Mouse (Mus musculus): ENCODE data around the gene Coq10a.

Coq10a gene

GRCm38 (mm10) chr10:128385902-128386301 is 17.1 kb upstream of the Coq10a start:
- no peak for DNase-seq (ENCODE audit: low spot score in 2 of 2)

DNA sequence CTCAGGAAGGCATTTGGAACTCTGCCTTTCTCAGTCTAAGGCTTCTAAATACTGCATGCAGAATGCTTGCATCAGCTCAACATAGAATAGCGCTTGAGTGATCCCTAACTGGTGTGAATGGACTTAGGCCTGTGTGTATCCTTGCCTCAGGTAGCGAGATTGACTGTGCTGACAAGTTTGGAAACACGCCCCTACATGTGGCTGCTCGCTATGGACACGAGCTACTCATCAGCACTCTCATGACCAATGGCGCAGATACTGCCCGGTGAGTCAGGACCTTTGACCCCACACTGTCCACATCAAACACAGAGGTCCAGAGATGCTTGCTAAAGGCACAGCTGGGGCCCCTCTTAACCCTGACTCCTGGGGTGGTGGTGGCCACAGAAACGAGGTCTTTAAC is 13.7 kb upstream of the Coq10a start:
- no peak for DNase-seq (ENCODE audit: low spot score in 2 of 2)

GRCm38 (mm10) chr10:128380565-128380964 is 11.8 kb upstream of the Coq10a start:
- DNase-seq (ENCODE audit: low spot score in 2 of 2): no peak

GRCm38 (mm10) chr10:128379260-128379659 is 10.5 kb upstream of the Coq10a start:
- no peak for DNase-seq (ENCODE audit: low spot score in 2 of 2)

DNA sequence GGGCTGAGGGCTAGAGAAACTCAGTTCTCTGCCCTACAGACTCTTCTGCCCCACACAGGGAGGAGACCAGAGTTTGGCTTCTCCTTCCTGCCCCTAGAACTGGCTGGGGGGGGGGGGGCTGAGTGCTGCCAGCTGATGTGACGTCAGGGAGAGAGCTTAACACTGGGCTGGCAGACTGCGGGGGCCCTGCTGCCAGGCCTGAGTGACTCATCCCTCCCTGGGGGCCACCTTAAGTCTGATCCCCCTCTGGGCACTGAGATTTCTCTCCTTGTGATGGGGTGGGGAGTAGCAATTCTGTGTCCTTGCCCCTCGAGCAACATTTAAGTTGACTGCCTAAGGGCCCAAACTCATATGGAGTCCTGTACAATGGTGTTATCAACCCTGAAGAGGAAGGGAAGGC is 9.7 kb upstream of the Coq10a start:
- DNase-seq (ENCODE audit: low spot score in 2 of 2): no peak

- DNase-seq (ENCODE audit: low spot score in 2 of 2): no peak
Measured at GRCm38 (mm10) chr10:128377940-128378448, 9.2 kb upstream of the Coq10a start.

- DNase-seq (ENCODE audit: low spot score in 2 of 2): peak; percentile 29 to 39
Measured at GRCm38 (mm10) chr10:128377222-128377939, 8.6 kb upstream of the Coq10a start.

DNA sequence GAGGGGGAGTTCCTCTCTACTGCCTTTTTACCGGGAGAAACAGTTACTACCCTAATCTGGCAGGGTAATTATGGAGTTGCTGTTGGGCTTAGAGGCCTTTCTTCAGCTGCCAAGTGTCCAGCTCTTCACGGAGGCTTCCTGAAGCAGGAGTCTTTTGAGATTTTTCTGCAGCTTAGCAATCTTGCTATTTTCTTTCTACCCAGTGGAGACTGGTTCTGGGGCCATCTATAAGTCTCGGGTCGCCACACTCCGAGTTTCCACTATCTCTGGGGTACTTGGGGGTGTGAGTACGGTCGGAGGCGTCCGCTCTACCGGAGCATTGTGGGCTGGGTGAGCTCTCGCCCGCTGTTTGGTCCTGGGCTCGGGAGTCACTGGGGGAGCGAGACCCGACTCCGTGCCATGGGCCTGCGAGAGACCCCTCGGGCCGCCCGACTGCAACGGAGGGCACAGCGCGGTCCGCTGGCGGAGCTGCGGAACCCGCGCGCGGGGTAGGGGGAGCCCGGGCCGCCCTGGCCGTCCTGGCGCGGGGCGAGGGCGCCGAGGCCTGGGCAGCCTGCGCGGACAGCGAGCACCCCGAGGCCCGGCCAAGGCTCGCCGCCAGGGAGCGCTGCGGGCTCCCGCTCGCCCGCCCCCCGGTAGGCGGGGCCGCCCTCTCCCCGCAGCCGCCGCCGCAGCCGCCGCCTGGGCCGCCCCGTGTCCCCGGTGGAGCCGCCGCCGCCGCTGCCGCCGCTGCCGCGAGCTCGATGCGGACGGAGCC is 7.8 kb upstream of the Coq10a start, which contains the start of gene Ankrd52:
Gene Ankrd52, plus strand, starts transcription at position 661 of the 757 bp plus-strand sequence.
- DNase-seq (ENCODE audit: low spot score in 2 of 2): peak; percentile 81 to 86

- no peak for DNase-seq (ENCODE audit: low spot score in 2 of 2)
Measured at GRCm38 (mm10) chr10:128376099-128376454, 7.3 kb upstream of the Coq10a start.

- no peak for DNase-seq (ENCODE audit: low spot score in 2 of 2)
Measured at GRCm38 (mm10) chr10:128374393-128374792, 5.6 kb upstream of the Coq10a start.

DNA sequence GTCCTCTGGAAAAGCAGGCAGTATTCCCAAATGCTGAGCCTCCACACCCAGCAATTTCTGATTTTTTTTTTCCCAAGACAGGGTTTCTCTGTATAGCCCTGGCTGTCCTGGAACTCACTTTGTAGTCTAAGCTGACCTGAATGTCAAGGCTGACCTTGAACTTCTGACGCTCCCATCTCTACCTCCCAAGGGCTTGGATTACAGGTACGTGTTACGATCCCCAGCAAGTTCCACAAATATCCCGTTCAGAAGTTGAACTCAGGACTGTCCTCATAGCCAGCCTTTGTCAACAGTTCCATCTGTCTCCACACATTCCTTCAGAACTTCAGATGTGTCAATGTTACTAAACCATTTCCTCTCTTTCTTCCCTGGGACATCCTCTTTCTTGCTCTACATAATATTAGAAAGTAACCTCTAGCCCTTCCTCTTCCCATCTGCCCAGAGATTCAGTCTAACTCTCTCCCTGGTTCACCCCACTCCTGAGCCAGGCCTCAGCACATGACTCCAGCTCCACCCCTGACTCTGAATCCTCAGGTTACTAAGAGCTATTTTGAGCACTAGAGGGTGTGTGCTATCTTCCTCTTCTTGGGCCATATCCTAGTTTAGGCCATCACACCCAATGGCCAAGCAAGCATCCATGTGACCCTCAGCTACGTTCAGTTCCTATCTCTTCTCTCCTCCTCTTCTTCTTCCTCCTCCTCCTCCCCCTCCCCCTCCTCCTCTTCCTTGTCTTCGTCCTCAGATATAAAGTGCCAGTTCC is 4.4 kb upstream of the Coq10a start:
- no peak for DNase-seq (ENCODE audit: low spot score in 2 of 2)

DNA sequence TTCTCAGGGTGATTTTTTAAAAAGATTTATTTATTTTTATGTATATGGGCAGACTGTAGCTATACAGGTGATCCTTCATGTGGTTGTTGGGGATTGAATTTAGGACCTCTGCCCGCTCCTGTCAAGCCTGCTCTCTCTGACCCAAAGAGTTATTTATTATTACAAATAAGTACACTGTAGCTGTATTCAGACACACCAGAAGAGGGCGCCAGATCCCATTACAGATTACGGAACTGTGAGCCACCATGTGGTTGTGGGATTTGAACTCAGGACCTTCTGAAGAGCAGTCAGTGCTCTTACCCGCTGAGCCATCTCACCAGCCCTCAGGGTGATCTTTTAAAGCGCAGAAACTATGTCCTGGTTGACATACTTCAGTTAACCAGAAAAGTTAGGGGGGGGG is 3.3 kb upstream of the Coq10a start:
- DNase-seq (ENCODE audit: low spot score in 2 of 2): no peak

DNA sequence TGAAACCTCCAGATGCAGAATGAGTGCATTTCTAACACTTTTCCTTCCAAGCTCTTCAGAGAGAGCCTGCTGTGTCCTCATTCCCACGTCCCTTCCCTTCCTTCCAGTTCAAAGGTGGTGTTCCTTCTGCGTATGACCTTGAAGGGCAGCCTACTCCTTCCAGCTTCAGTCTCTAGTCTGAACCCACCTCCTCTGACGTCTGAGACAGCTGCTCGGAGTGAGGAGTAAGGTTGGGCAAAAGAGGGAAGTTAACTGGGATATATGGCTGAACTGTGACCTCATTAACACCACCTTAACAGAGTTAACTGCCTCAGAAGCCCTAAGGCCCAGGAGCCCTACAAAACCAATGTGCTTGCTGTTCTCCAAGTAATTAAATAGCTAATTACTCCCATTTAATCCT is 1.8 kb upstream of the Coq10a start:
- no peak for DNase-seq (ENCODE audit: low spot score in 2 of 2)

DNA sequence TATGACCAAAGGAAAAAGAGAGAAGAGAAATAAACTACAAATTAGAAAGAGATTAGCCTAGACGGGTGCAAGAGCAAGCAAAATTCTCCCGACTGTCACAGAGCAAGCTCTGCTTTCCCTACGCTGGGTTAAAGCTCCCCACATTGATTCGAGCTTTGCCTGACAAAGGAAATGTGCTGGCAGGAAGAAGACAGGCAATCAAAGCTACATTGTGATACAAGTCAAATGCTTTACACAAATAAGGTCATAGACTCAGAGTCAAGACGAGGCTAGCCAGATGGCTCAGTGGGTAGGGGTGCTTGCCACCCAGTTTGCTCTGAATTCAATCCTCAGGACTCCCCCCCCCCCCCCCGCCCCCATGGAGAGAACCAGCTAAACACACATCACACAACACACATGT is 1.2 kb upstream of the Coq10a start:
- DNase-seq (ENCODE audit: low spot score in 2 of 2): no peak

DNA sequence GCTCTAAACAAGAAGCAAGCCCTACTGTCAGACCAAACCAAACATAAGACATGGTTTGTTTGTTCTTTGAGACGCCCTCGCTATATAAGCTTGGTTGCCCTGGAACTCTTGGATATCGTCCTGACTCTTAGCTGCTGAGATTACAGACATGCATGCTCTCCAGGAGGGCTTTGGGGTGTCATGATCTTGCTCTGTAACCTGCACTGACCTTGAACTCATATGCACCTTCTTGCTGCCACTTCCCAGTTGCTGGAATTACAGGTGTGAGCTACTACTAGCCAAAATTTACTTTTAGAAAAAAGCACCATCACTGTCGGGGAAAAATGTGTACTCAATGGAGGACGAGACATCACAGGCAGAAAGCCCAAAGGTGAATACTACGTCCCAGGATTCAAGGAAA is 802 bp upstream of the Coq10a start:
- DNase-seq (ENCODE audit: low spot score in 2 of 2): no peak

DNA sequence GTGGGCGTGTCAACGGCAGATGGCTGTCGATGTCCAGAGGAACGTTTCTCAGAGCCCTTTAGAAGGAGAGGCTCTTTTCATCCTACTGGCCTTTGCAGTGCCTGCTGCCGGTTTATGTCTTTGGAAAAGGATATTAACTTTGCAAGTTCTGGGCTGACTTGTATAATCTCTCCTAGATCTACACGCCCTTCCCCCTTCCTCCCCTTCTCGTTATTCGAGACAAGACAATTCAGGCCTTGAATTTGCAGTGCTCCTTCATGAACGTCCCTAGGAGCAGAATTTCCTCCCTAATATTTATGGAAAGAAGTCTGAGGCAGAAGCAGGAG is 384 bp upstream of the Coq10a start:
- DNase-seq (ENCODE audit: low spot score in 2 of 2): no peak

- no peak for DNase-seq (ENCODE audit: low spot score in 2 of 2)
Measured at GRCm38 (mm10) chr10:128367899-128368401, 847 bp downstream of the Coq10a start.

GRCm38 (mm10) chr10:128362568-128362967 is 6.2 kb downstream of the Coq10a start:
- DNase-seq (ENCODE audit: low spot score in 2 of 2): peak in 1 of 2 experiments; percentile 29

- no peak for DNase-seq (ENCODE audit: low spot score in 2 of 2)
Measured at GRCm38 (mm10) chr10:128361836-128362235, 7.0 kb downstream of the Coq10a start.

DNA sequence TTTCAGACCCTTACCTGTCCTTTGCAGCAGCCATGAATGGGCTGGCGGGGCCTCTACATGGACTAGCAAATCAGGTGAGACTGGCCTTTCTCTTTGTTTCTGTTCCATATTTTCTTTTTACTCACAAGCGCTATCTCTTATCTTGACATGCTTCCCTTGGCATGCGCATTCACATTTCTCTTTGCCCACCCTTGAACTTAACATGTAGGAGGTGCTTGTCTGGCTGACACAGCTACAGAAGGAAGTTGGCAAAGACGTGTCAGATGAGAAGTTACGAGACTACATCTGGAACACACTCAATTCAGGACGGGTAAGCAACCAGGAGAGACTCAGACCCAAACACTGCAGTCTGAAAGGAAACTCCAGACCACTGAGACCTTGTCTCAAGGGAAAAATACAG is 9.6 kb downstream of the Coq10a start:
- DNase-seq (ENCODE audit: low spot score in 2 of 2): no peak

DNA sequence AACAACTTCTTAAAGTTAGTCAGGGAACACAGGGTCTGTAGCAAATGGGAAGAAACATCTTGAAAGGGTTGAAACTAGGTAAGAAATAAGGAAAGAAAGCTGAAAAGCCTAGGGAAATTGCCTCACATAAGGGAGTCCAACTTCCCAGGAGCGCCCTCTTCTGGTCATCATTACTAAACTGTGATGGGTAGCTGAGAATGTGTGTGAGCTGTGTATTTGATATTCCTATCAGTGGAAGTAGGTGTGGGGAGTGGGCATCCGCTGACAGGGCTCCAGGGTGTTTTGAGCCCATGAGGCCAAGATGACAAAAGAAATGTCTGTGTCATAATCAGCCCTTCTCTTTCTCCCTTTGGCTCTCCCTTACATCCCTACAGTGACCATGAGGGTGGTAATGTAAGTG is 10.0 kb downstream of the Coq10a start:
- DNase-seq (ENCODE audit: low spot score in 2 of 2): peak in 1 of 2 experiments; percentile 55

DNA sequence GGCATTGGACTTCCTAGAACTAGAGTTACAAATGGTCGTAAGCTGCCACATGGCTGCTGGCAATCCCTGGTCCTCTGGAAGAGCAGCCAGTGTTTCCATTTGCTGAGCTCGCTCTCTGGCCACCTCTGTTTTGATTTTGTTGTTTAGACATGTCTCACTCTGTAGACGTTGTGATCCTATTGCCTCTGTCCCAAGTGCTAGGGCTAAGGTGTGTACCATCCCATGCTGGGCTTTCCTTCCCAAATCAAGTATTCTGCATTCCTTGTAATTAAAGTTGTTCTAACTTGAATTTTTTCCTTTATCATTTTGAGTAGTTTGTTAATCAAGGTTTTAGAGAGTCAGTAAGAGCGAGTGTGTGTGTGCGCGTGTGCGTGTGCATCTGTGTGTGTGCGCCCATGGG is 21.3 kb downstream of the Coq10a start:
- DNase-seq (ENCODE audit: low spot score in 2 of 2): no peak

Measured in spleen, postnatal 36 days (tissue).